Mouse (Mus musculus) liver, adult 2 months (tissue): ENCODE measurements around the gene Rnf207.

Source experiments
- CTCF ChIP-seq: fragments of 200-500 bp; IDR thresholded peaks from 2 replicates; pipeline ENCODE4 v1.5.1; 2011; ENCODE audit warnings: low read depth, low read length, control low read depth
- POLR2A ChIP-seq: fragments of 200-500 bp; IDR thresholded peaks from 2 replicates; pipeline ENCODE4 v1.6.1; 2011; ENCODE audit warnings: low read length, control low read depth; ENCODE audit not compliant: insufficient read depth; ENCODE audit errors: extremely low read depth

GRCm38 (mm10) chr4:152262187-152262586 is 56.6 kb downstream of the Rnf207 start:
- no peak for TF ChIP-seq CTCF
- no peak for TF ChIP-seq POLR2A
